Mouse (Mus musculus) MEL (cell line): ENCODE measurements around the gene Zc3h12d. TPM values are rescaled to one million over a fixed set of nuclear protein-coding genes. Genes with fewer than 3 reads are reported as not detected.

Experiments
- DNase-seq: peaks from one replicate; pipeline ENCODE4 v3.0.0; 2011; ENCODE audit warnings: low read depth, low spot score
- H3K27ac ChIP-seq: 2 replicates; pipeline ENCODE4 v1.5.1; 2012; ENCODE audit warnings: low read depth, mild to moderate bottlenecking, control low read depth, low read length, moderate library complexity; ENCODE audit not compliant: control insufficient read depth
- H3K27me3 ChIP-seq, 2 experiments: fragments of 150-350 bp in 1 of 2; sonication (generic) in 1 of 2; 2 replicates each; pipeline ENCODE4 v1.6.1; 2012; ENCODE audit warnings: low read length in 2 of 2, mild to moderate bottlenecking in 2 of 2, improper control_type of control experiment in 1 of 2, moderate library complexity in 1 of 2; ENCODE audit not compliant: insufficient read depth in 2 of 2, control insufficient read depth in 1 of 2
- H3K36me3 ChIP-seq, 2 experiments: 2 replicates each; pipeline ENCODE4 v1.6.1; 2012 to 2014; ENCODE audit warnings: low read length in 2 of 2, improper control_type of control experiment in 1 of 2, inconsistent platforms in 1 of 2, mild to moderate bottlenecking in 1 of 2; ENCODE audit not compliant: insufficient read depth in 2 of 2, control insufficient read depth in 1 of 2
- H3K4me1 ChIP-seq, 2 experiments: fragments of 150-350 bp in 1 of 2; sonication (generic) in 1 of 2; 2 replicates each; pipeline ENCODE4 v1.6.1; 2012; ENCODE audit warnings: low read length in 2 of 2, improper control_type of control experiment in 1 of 2, mild to moderate bottlenecking in 1 of 2; ENCODE audit not compliant: insufficient read depth in 2 of 2, control insufficient read depth in 1 of 2
- H3K4me3 ChIP-seq, 2 experiments: fragments of 150-350 bp in 1 of 2; sonication (generic) in 1 of 2; 2 replicates each; pipeline ENCODE4 v1.5.1; 2012; ENCODE audit warnings: low read depth in 2 of 2, low read length in 2 of 2, mild to moderate bottlenecking in 2 of 2, moderate library complexity in 2 of 2, control low read depth in 1 of 2, improper control_type of control experiment in 1 of 2; ENCODE audit not compliant: control insufficient read depth in 1 of 2, insufficient read depth in 1 of 2
- H3K79me2 ChIP-seq: 2 replicates; pipeline ENCODE4 v1.6.1; 2012; ENCODE audit warnings: mild to moderate bottlenecking, low read length, moderate library complexity; ENCODE audit not compliant: control insufficient read depth, poor library complexity, insufficient read depth
- H3K9ac ChIP-seq: 2 replicates; pipeline ENCODE4 v1.6.1; 2012; ENCODE audit warnings: low read depth, mild to moderate bottlenecking, control low read depth, low read length, moderate library complexity; ENCODE audit not compliant: control insufficient read depth, poor library complexity, severe bottlenecking
- H3K9me3 ChIP-seq: fragments of 150-350 bp; sonication (generic); replicated peaks from 2 replicates; pipeline ENCODE4 v1.6.1; 2012; ENCODE audit warnings: mild to moderate bottlenecking, low read length, improper control_type of control experiment, moderate library complexity; ENCODE audit not compliant: insufficient read depth
- BHLHE40 ChIP-seq: IDR thresholded peaks from 2 replicates; pipeline ENCODE4 v1.6.1; 2012; ENCODE audit warnings: low read depth, mild to moderate bottlenecking, inconsistent platforms, low read length, improper control_type of control experiment, borderline replicate concordance
- CHD2 ChIP-seq: IDR thresholded peaks from 2 replicates; pipeline ENCODE4 v1.6.1; 2011; ENCODE audit warnings: low read length, improper control_type of control experiment
- CTCF ChIP-seq, 3 experiments: IDR thresholded peaks in 2 of 3; conservative IDR thresholded peaks in 1 of 3; 2 replicates each; pipeline ENCODE4 v1.5.1; 2011 to 2012; ENCODE audit warnings: low read length in 3 of 3, low read depth in 2 of 3, mild to moderate bottlenecking in 2 of 3, improper control_type of control experiment in 1 of 3, inconsistent platforms in 1 of 3, mixed read lengths in 1 of 3, moderate library complexity in 1 of 3; ENCODE audit not compliant: control insufficient read depth in 1 of 3, insufficient read depth in 1 of 3, poor library complexity in 1 of 3, severe bottlenecking in 1 of 3
- ELF1 ChIP-seq: IDR thresholded peaks from 2 replicates; pipeline ENCODE4 v1.6.1; 2014; ENCODE audit warnings: low read depth, mild to moderate bottlenecking, inconsistent platforms, low read length, improper control_type of control experiment, moderate library complexity
- EP300 ChIP-seq, 2 experiments: IDR thresholded peaks; 2 replicates each; pipeline ENCODE4 v1.6.1; 2011; ENCODE audit warnings: improper control_type of control experiment in 2 of 2, low read length in 2 of 2, low read depth in 1 of 2, mild to moderate bottlenecking in 1 of 2
- ETS1 ChIP-seq: IDR thresholded peaks from 2 replicates; pipeline ENCODE4 v1.6.1; 2012; ENCODE audit warnings: low read depth, mild to moderate bottlenecking, inconsistent platforms, low read length, improper control_type of control experiment, moderate library complexity
- HCFC1 ChIP-seq: IDR thresholded peaks from 2 replicates; pipeline ENCODE4 v1.6.1; 2012; ENCODE audit warnings: low read depth, mild to moderate bottlenecking, inconsistent platforms, low read length, improper control_type of control experiment, moderate library complexity
- JUND ChIP-seq: IDR thresholded peaks from 2 replicates; pipeline ENCODE4 v1.6.1; 2011; ENCODE audit warnings: low read depth, mild to moderate bottlenecking, improper control_type of control experiment, low read length
- KAT2A ChIP-seq: conservative IDR thresholded peaks from 2 replicates; pipeline ENCODE4 v1.6.1; 2012; ENCODE audit warnings: low read depth, low read length, improper control_type of control experiment, inconsistent platforms
- MAX ChIP-seq: IDR thresholded peaks from 2 replicates; pipeline ENCODE4 v1.6.1; 2011; ENCODE audit warnings: low read length, improper control_type of control experiment
- MEF2A ChIP-seq: IDR thresholded peaks from 2 replicates; pipeline ENCODE4 v1.6.1; 2014; ENCODE audit warnings: low read depth, mild to moderate bottlenecking, inconsistent platforms, low read length, improper control_type of control experiment; ENCODE audit not compliant: poor library complexity, insufficient replicate concordance, severe bottlenecking; ENCODE audit errors: extremely low read depth
- MYC ChIP-seq: IDR thresholded peaks from 2 replicates; pipeline ENCODE4 v1.6.1; 2011; ENCODE audit warnings: low read depth, mild to moderate bottlenecking, low read length, improper control_type of control experiment, moderate library complexity
- NELFE ChIP-seq: IDR thresholded peaks from 2 replicates; pipeline ENCODE4 v1.6.1; 2011; ENCODE audit warnings: low read depth, low read length, improper control_type of control experiment
- POLR2A ChIP-seq, 2 experiments: IDR thresholded peaks; 2 replicates each; pipeline ENCODE4 v1.6.1; 2011 to 2012; ENCODE audit warnings: low read length in 2 of 2, mild to moderate bottlenecking in 2 of 2, control low read depth in 1 of 2, improper control_type of control experiment in 1 of 2, low read depth in 1 of 2, moderate library complexity in 1 of 2; ENCODE audit not compliant: control insufficient read depth in 1 of 2, insufficient read depth in 1 of 2, poor library complexity in 1 of 2
- POLR2AphosphoS5 ChIP-seq: IDR thresholded peaks from 2 replicates; pipeline ENCODE4 v1.6.1; 2012; ENCODE audit warnings: low read depth, borderline replicate concordance, mild to moderate bottlenecking, inconsistent platforms, low read length, moderate library complexity, mixed read lengths
- RAD21 ChIP-seq: IDR thresholded peaks from 2 replicates; pipeline ENCODE4 v1.6.1; 2011; ENCODE audit warnings: mild to moderate bottlenecking, low read depth, low read length, improper control_type of control experiment
- RCOR1 ChIP-seq: IDR thresholded peaks from 2 replicates; pipeline ENCODE4 v1.6.1; 2012; ENCODE audit warnings: low read depth, mild to moderate bottlenecking, inconsistent platforms, low read length, improper control_type of control experiment
- SIN3A ChIP-seq: IDR thresholded peaks from 2 replicates; pipeline ENCODE4 v1.6.1; 2012; ENCODE audit warnings: low read length, improper control_type of control experiment, inconsistent platforms
- SMC3 ChIP-seq: IDR thresholded peaks from 2 replicates; pipeline ENCODE4 v1.6.1; 2011; ENCODE audit warnings: low read depth, low read length, improper control_type of control experiment
- TCF12 ChIP-seq: IDR thresholded peaks from 2 replicates; pipeline ENCODE4 v1.6.1; 2014; ENCODE audit warnings: low read depth, mild to moderate bottlenecking, inconsistent platforms, low read length, improper control_type of control experiment, moderate library complexity
- USF2 ChIP-seq, 2 experiments: IDR thresholded peaks; 2 replicates each; pipeline ENCODE4 v1.6.1; 2011 to 2012; ENCODE audit warnings: improper control_type of control experiment in 2 of 2, low read length in 2 of 2, borderline replicate concordance in 1 of 2, inconsistent platforms in 1 of 2, low read depth in 1 of 2, mild to moderate bottlenecking in 1 of 2; ENCODE audit not compliant: insufficient read depth in 1 of 2
- ZKSCAN1 ChIP-seq: IDR thresholded peaks from 2 replicates; pipeline ENCODE4 v1.6.1; 2012; ENCODE audit warnings: low read depth, mild to moderate bottlenecking, inconsistent platforms, low read length, improper control_type of control experiment, moderate library complexity
- ZMIZ1 ChIP-seq: IDR thresholded peaks from 2 replicates; pipeline ENCODE4 v1.6.1; 2012; ENCODE audit warnings: low read depth, mild to moderate bottlenecking, inconsistent platforms, low read length, improper control_type of control experiment, moderate library complexity
- ZNF384 ChIP-seq: IDR thresholded peaks from 2 replicates; pipeline ENCODE4 v1.6.1; 2012; ENCODE audit warnings: low read depth, mild to moderate bottlenecking, inconsistent platforms, low read length, improper control_type of control experiment
- polyA plus RNA-seq, 2 experiments: library from polyadenylated mRNA; stranded (reverse) in 1 of 2; unstranded in 1 of 2; fragments of >175 nt in 1 of 2; fragments of >200 nt in 1 of 2; gene quantifications; 2 replicates each; pipeline versions ENCODE4 v1.2.1 to v1.2.4; 2012; ENCODE audit warnings: low replicate concordance in 2 of 2, low read depth in 1 of 2; ENCODE audit not compliant: insufficient read length in 2 of 2, insufficient read depth in 1 of 2, missing spikeins in 1 of 2
- total RNA-seq: library from RNA; depleted of rRNA; stranded (reverse); fragments of 300-350 nt; gene quantifications from 2 replicates; pipeline ENCODE4 v1.2.3, GENCODE M21; 2012

The Zc3h12d gene
- total and polyA plus RNA-seq, 3 experiments = not detected

DNA sequence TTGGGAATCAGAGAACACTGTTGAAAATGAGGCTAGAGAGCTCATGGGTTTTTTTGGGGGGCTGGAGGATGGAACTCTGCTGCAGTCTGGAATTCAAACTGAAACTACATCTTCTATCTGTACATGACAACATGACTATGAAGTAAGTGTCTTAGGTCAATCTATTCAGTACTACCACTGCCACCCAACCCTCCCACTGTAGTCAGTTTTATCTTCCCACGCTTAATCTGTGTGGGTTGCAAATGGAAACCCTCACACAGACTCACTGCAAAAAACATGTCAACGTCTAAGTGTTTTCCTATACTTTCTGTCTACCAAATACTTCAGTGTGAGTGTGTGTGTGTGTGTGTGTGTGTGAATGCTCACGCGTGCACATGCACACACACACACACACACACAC lies 10.9 kb downstream of the Zc3h12d start:
- Histone ChIP-seq H3K4me3 (no peak overlapping the region), H3K36me3 (no peaks in the 10 kb centered on the region), H3K9me3 (no peaks in the 10 kb centered on the region), H3K79me2 (no peaks in the 10 kb centered on the region), H3K27me3 (no peaks in the 10 kb centered on the region), H3K4me1 (0 out of 4 replicates have a peak, but pooled peaks cover 0 to 3% of the 10 kb centered on the region in 2 experiments), H3K27ac (no peak overlapping the region), H3K9ac (no peak overlapping the region)
- no peak for DNase-seq
- TF ChIP-seq EP300 (IDR thresholded peaks at IDR 0.05; ENCODE audit: low read depth in 1 of 2, low read length in 2 of 2) (no peak), CTCF (IDR thresholded peaks at IDR 0.05 in 2 of 3, conservative IDR thresholded peaks at IDR 0.05 in 1 of 3; ENCODE audit: control insufficient read depth in 1 of 3, insufficient read depth in 1 of 3, low read depth in 2 of 3, low read length in 3 of 3, poor library complexity in 1 of 3, severe bottlenecking in 1 of 3) (no peak), RAD21 (no peak), KAT2A (no peak), POLR2A (IDR thresholded peaks at IDR 0.05; ENCODE audit: control insufficient read depth in 1 of 2, insufficient read depth in 1 of 2, low read depth in 1 of 2, low read length in 2 of 2, poor library complexity in 1 of 2) (no peak), ZMIZ1 (no peak), RCOR1 (no peak), MEF2A (no peak), CHD2 (no peak), HCFC1 (no peak), USF2 (IDR thresholded peaks at IDR 0.05; ENCODE audit: borderline replicate concordance in 1 of 2, insufficient read depth in 1 of 2, low read depth in 1 of 2, low read length in 2 of 2) (no peak)

DNA sequence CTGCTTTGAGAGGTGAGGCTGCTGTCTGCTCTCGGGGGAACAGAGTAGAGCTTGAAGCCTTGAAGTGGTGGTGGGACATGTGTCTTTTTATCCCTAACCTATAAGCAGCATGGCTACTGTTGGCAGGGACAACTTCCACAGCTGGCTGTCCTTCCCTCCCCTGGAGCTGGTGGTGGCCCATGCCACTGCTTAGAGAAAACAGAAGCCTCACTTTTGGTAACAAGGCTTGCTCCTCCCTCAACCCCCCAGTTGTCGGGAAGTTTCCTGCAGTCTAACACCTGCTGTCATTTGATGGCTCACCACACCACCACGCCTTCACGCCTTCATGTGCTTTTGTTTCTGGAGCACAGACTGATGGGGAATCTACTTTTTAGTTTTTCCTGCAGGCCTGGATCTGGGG lies 11.9 kb downstream of the Zc3h12d start:
- Histone ChIP-seq H3K27me3 (no peaks in the 10 kb centered on the region; a peak in 1 of 4 replicates), H3K36me3 (no peaks in the 10 kb centered on the region), H3K27ac (no peak overlapping the region), H3K79me2 (no peaks in the 10 kb centered on the region), H3K4me3 (no peak overlapping the region), H3K9me3 (no peaks in the 10 kb centered on the region), H3K9ac (no peak overlapping the region), H3K4me1 (0 out of 4 replicates have a peak, but pooled peaks cover 0 to 3% of the 10 kb centered on the region in 2 experiments)
- no peak for DNase-seq
- TF ChIP-seq MAX (no peak), TCF12 (no peak), ZNF384 (no peak), MYC (no peak), NELFE (no peak), ELF1 (no peak), RAD21 (no peak), ZMIZ1 (no peak), HCFC1 (no peak), CHD2 (no peak), ZKSCAN1 (no peak), BHLHE40 (no peak), SIN3A (no peak), KAT2A (no peak), ETS1 (no peak), POLR2A (IDR thresholded peaks at IDR 0.05; ENCODE audit: control insufficient read depth in 1 of 2, insufficient read depth in 1 of 2, low read depth in 1 of 2, low read length in 2 of 2, poor library complexity in 1 of 2) (no peak), SMC3 (no peak), JUND (no peak), POLR2AphosphoS5 (no peak), CTCF (IDR thresholded peaks at IDR 0.05 in 2 of 3, conservative IDR thresholded peaks at IDR 0.05 in 1 of 3; ENCODE audit: control insufficient read depth in 1 of 3, insufficient read depth in 1 of 3, low read depth in 2 of 3, low read length in 3 of 3, poor library complexity in 1 of 3, severe bottlenecking in 1 of 3) (no peak)
